Mouse (Mus musculus) small intestine, adult 2 months (tissue): Measurements from ENCODE around the gene Ints14. TPM values are rescaled to one million over a fixed set of nuclear protein-coding genes. Genes with fewer than 3 reads are reported as not detected.

Source experiments
- H3K27ac ChIP-seq: fragments of 200-500 bp; 2 replicates; pipeline ENCODE4 v1.5.1; 2012; ENCODE audit warnings: low read depth, low read length, control low read depth, inconsistent platforms; ENCODE audit not compliant: insufficient read depth
- H3K27me3 ChIP-seq: fragments of 200-500 bp; 2 replicates; pipeline ENCODE4 v1.6.1; 2012; ENCODE audit warnings: mild to moderate bottlenecking, moderate library complexity, low read length, inconsistent platforms; ENCODE audit not compliant: control insufficient read depth, insufficient read depth
- H3K36me3 ChIP-seq: fragments of 200-500 bp; 2 replicates; pipeline ENCODE4 v1.6.1; 2012; ENCODE audit warnings: mild to moderate bottlenecking, low read length, control low read depth, inconsistent platforms; ENCODE audit not compliant: control insufficient read depth, insufficient read depth
- H3K4me1 ChIP-seq: fragments of 200-500 bp; 2 replicates; pipeline ENCODE4 v1.6.1; 2012; ENCODE audit warnings: low read length, inconsistent platforms, mixed read lengths; ENCODE audit not compliant: control insufficient read depth, insufficient read depth, insufficient read length
- H3K4me3 ChIP-seq: fragments of 200-500 bp; 2 replicates; pipeline ENCODE4 v1.5.1; 2012; ENCODE audit warnings: low read depth, mild to moderate bottlenecking, control low read depth, inconsistent platforms, low read length, moderate library complexity
- CTCF ChIP-seq: fragments of 200-500 bp; IDR thresholded peaks from 2 replicates; pipeline ENCODE4 v1.5.1; 2012; ENCODE audit warnings: low read depth, mild to moderate bottlenecking, control low read depth, inconsistent platforms, low read length, moderate library complexity, mixed read lengths; ENCODE audit not compliant: insufficient replicate concordance, insufficient read length; ENCODE audit errors: extremely low read depth
- POLR2A ChIP-seq: fragments of 200-500 bp; IDR thresholded peaks from 2 replicates; pipeline ENCODE4 v1.6.1; 2012; ENCODE audit warnings: low read depth, mild to moderate bottlenecking, control low read depth, inconsistent platforms, low read length, moderate library complexity
- WGBS: fragments of 180-500 bp; shearing (Covaris S2); methylation state at CpG from one replicate; pipeline ENCODE4 v1.1.7; 2018; 5-methylcytosine and 5-hydroxymethylcytosine counted together
- polyA plus RNA-seq: library from polyadenylated mRNA; depleted of rRNA; stranded (reverse); fragments of >200 nt; gene quantifications from 2 replicates; pipeline ENCODE4 v1.2.3, GENCODE M21; 2012

The Ints14 gene
- polyA plus RNA-seq, 1 experiment = 7.2 TPM

GRCm38 (mm10) chr9:64951161-64951657 lies 9.5 kb upstream of the Ints14 start, which contains the start of gene Slc24a1:
Gene Slc24a1 (minus strand): TSS chr9:64951607.
- no peak within 1 kb of the TSS for H3K27ac ChIP-seq
- H3K4me1 ChIP-seq = no peaks in the 10 kb centered on the region
- no peak for TF ChIP-seq POLR2A
- TF ChIP-seq CTCF = no peak
- H3K36me3 ChIP-seq = no peaks in the 10 kb centered on the region
- H3K4me3 ChIP-seq = no peak within 1 kb of the TSS
- 37% methylated on average over 11 of the region's 11 CpGs for WGBS
- H3K27me3 ChIP-seq = peaks cover 29% of the 10 kb centered on the region

GRCm38 (mm10) chr9:64952055-64952454 lies 8.7 kb upstream of the Ints14 start:
- Histone ChIP-seq H3K4me1 (no peaks in the 10 kb centered on the region), H3K4me3 (no peak overlapping the region), H3K27me3 (peaks cover 29% of the 10 kb centered on the region), H3K27ac (no peak overlapping the region), H3K36me3 (no peaks in the 10 kb centered on the region)
- TF ChIP-seq POLR2A (no peak), CTCF (no peak)
- 16% methylated on average over 5 of the region's 5 CpGs for WGBS

GRCm38 (mm10) chr9:64953190-64953589 lies 7.5 kb upstream of the Ints14 start:
- H3K27me3 ChIP-seq = peaks cover 29% of the 10 kb centered on the region
- H3K4me1 ChIP-seq = no peaks in the 10 kb centered on the region
- no peak overlapping the region for H3K27ac ChIP-seq
- 32% methylated on average over 7 of the region's 7 CpGs for WGBS
- no peak overlapping the region for H3K4me3 ChIP-seq
- no peak for TF ChIP-seq CTCF
- no peak for TF ChIP-seq POLR2A
- H3K36me3 ChIP-seq = no peaks in the 10 kb centered on the region

- TF ChIP-seq CTCF = no peak
- no peak for TF ChIP-seq POLR2A
- no peaks in the 10 kb centered on the region for H3K4me1 ChIP-seq
- WGBS = 10% methylated on average over 12 of the region's 12 CpGs
- no peak overlapping the region for H3K27ac ChIP-seq
- H3K36me3 ChIP-seq = no peaks in the 10 kb centered on the region
- peak overlapping the region; percentile 6; the same call in 1 of the 2 replicates for H3K4me3 ChIP-seq
- H3K27me3 ChIP-seq = peaks cover 20% of the 10 kb centered on the region
Measured at GRCm38 (mm10) chr9:64956337-64956736, 4.4 kb upstream of the Ints14 start.

- Histone ChIP-seq H3K36me3 (no peaks in the 10 kb centered on the region), H3K27ac (no peak overlapping the region), H3K27me3 (peaks cover 15% of the 10 kb centered on the region), H3K4me3 (no peak overlapping the region), H3K4me1 (no peaks in the 10 kb centered on the region; the same call in 1 of the 2 replicates)
- 87% methylated on average over 3 of the region's 3 CpGs for WGBS
- TF ChIP-seq POLR2A (no peak), CTCF (no peak)
Measured at GRCm38 (mm10) chr9:64957276-64957675, 3.4 kb upstream of the Ints14 start.

- Histone ChIP-seq H3K27me3 (no peaks in the 10 kb centered on the region), H3K36me3 (peaks cover 11% of the 10 kb centered on the region), H3K27ac (peak overlapping the region; percentile 69), H3K4me3 (peak overlapping the region; percentile 98), H3K4me1 (no peaks in the 10 kb centered on the region; the same call in 1 of the 2 replicates)
- WGBS = under 1% methylated on average over 17 of the region's 17 CpGs
- no peak for TF ChIP-seq CTCF
- TF ChIP-seq POLR2A = no peak
Measured at GRCm38 (mm10) chr9:64960978-64961320, 244 bp downstream of the Ints14 start.

GRCm38 (mm10) chr9:64980548-64980947 lies 19.8 kb downstream of the Ints14 start:
- H3K4me1 ChIP-seq = no peaks in the 10 kb centered on the region
- H3K27me3 ChIP-seq = no peaks in the 10 kb centered on the region
- H3K27ac ChIP-seq = no peak overlapping the region
- WGBS = 64% methylated on average over 3 of the region's 3 CpGs
- TF ChIP-seq POLR2A (no peak), CTCF (no peak)
- no peak overlapping the region for H3K4me3 ChIP-seq
- H3K36me3 ChIP-seq = peaks cover 64% of the 10 kb centered on the region
